Mouse (Mus musculus) cerebellum, adult 2 months (tissue): ENCODE data around the gene Pdzd7.

Source experiments
- CTCF ChIP-seq: fragments of 200-500 bp; IDR thresholded peaks from 2 replicates; pipeline ENCODE4 v1.5.1; 2011; ENCODE audit warnings: low read depth, mild to moderate bottlenecking, control low read depth, low read length, moderate library complexity, borderline replicate concordance; ENCODE audit not compliant: insufficient read depth
- POLR2A ChIP-seq: fragments of 200-500 bp; IDR thresholded peaks from 2 replicates; pipeline ENCODE4 v1.6.1; 2011; ENCODE audit warnings: low read length, control low read depth, borderline replicate concordance; ENCODE audit not compliant: insufficient read depth

DNA sequence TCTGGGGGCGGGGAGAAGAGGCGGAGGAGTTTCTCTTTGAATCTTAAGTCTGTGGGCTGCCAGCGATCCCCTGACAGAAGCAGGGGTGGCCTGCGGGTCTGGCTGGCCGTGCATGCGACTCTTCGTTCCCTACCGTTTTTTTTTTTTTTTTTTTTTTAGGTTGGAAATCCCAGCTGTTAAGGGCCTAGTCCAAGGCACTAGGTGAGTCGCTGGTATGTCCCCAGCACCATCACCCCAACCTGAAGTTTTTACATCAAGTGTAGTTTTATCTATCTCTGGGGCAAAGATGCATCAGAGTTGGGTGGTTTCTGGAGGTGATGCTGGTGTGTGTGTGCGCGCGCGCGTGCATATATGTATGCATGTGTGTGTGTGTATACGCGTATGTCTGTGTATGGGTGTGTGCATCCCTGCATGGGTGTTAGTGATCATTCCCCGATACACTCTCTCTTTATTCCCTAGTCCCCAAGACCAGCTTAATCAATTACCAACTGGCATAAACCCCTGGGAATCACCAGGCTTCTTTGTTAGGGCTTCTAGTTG lies 30.6 kb upstream of the Pdzd7 start:
- TF ChIP-seq CTCF (no peak), POLR2A (no peak)
